Comparison of ENCODE assay signal across 8 mouse cellular contexts in genomic region chr2:25304657-25305541, GRCm38 (mm10). TPM values are rescaled to one million over a fixed set of nuclear protein-coding genes. Genes with fewer than 3 reads are reported as not detected.
DNase-seq lines count a peak whose midpoint lies in the region; ATAC-seq and TF ChIP-seq lines count a peak whose summit lies in the region.

No protein-coding gene starts in this region.

- H3K4me2 ChIP-seq in heart, embryonic 13.5 days, result peak overlapping the region; percentile 80
- H3K4me2 ChIP-seq in limb, embryonic 15.5 days, result peak overlapping the region; percentile 81
- peak overlapping the region; percentile 51 for H3K4me2 ChIP-seq in midbrain, postnatal 0 days (ENCODE audit: low read depth, low read length, poor library complexity, severe bottlenecking)

- no peaks in the 10 kb centered on the region for H3K9me3 ChIP-seq in heart, embryonic 13.5 days
- no peaks in the 10 kb centered on the region for H3K9me3 ChIP-seq in limb, embryonic 15.5 days
- no peaks in the 10 kb centered on the region for H3K9me3 ChIP-seq in midbrain, postnatal 0 days (ENCODE audit: low read length)

- peak overlapping the region; percentile 67 for H3K9ac ChIP-seq in heart, embryonic 13.5 days
- peak overlapping the region; percentile 17 for H3K9ac ChIP-seq in limb, embryonic 15.5 days
- peak overlapping the region; percentile 52 for H3K9ac ChIP-seq in midbrain, postnatal 0 days (replicated peaks; ENCODE audit: low read length, poor library complexity, severe bottlenecking)

- H3K4me1 ChIP-seq in heart, embryonic 13.5 days, result peaks cover 10% of the 10 kb centered on the region
- peaks cover 13% of the 10 kb centered on the region for H3K4me1 ChIP-seq in limb, embryonic 15.5 days
- no peaks in the 10 kb centered on the region for H3K4me1 ChIP-seq in midbrain, postnatal 0 days (ENCODE audit: insufficient read depth, low read length)

- ATAC-seq in heart, embryonic 13.5 days (ENCODE audit: extremely low read depth, insufficient number of reproducible peaks, low FRiP score, low TSS enrichment), result no peak
- peak; percentile 7; the same call in 1 of the 2 replicates for ATAC-seq in limb, embryonic 15.5 days (ENCODE audit: insufficient number of reproducible peaks, low FRiP score, low TSS enrichment, low read depth)
- ATAC-seq in midbrain, postnatal 0 days (ENCODE audit: low FRiP score), result peak; percentile 79

- intact Hi-C loops in left cerebral cortex, adult 2 months (cut with DNase I), result no loop called here

- H3K4me3 ChIP-seq in left cerebral cortex, adult 2 months, result peak overlapping the region; percentile 34
- H3K4me3 ChIP-seq in heart, embryonic 13.5 days, result peak overlapping the region; percentile 54
- H3K4me3 ChIP-seq in limb, embryonic 15.5 days, result peak overlapping the region; percentile 43
- H3K4me3 ChIP-seq in midbrain, postnatal 0 days (ENCODE audit: low read depth, low read length), result peak overlapping the region; percentile 29

- peak overlapping the region; percentile 24; the same call in 1 of the 2 replicates for H3K27ac ChIP-seq in left cerebral cortex, adult 2 months
- no peak overlapping the region for H3K27ac ChIP-seq in heart, embryonic 13.5 days (replicated peaks)
- no peak overlapping the region for H3K27ac ChIP-seq in limb, embryonic 15.5 days
- no peak overlapping the region; the same call in 1 of the 2 replicates for H3K27ac ChIP-seq in midbrain, postnatal 0 days (ENCODE audit: low read depth, low read length)

- no peaks in the 10 kb centered on the region for H3K36me3 ChIP-seq in heart, embryonic 13.5 days
- H3K36me3 ChIP-seq in limb, embryonic 15.5 days, result no peaks in the 10 kb centered on the region
- peaks cover 35% of the 10 kb centered on the region for H3K36me3 ChIP-seq in midbrain, postnatal 0 days (ENCODE audit: insufficient read depth, low read length)

- WGBS in heart, embryonic 13.5 days, result 3% methylated on average over 45 of the region's 45 CpGs
- 3% methylated on average over 43 of the region's 45 CpGs for WGBS in limb, embryonic 15.5 days
- 4% methylated on average over 41 of the region's 45 CpGs for WGBS in midbrain, postnatal 0 days

- DNase-seq in left cerebral cortex, adult 2 months (ENCODE audit: extremely low spot score in 1 of 2, low spot score in 2 of 2), result peak in 1 of 2 experiments; percentile 55
- no peak for DNase-seq in left cerebral cortex, adult 9 months (ENCODE audit: low spot score in 2 of 2)
- peak; percentile 72 for DNase-seq in brain, adult 2 months (ENCODE audit: low read depth, low spot score)
- peak; percentile 61 for DNase-seq in midbrain, postnatal 0 days (ENCODE audit: low spot score)
- no peak for DNase-seq in thymus, postnatal 4 days
- DNase-seq in ovary, adult 18-20 months (ENCODE audit: low spot score), result no peak

- TF ChIP-seq CTCF in left cerebral cortex, adult 2 months (IDR thresholded peaks at IDR 0.05), result no peak
- TF ChIP-seq CTCF in midbrain, postnatal 0 days (IDR thresholded peaks at IDR 0.05), result no peak

- H3K27me3 ChIP-seq in heart, embryonic 13.5 days (replicated peaks), result peaks cover 87% of the 10 kb centered on the region
- peaks cover 67% of the 10 kb centered on the region for H3K27me3 ChIP-seq in limb, embryonic 15.5 days
- H3K27me3 ChIP-seq in midbrain, postnatal 0 days (ENCODE audit: insufficient read depth, low read length), result peaks cover 8% of the 10 kb centered on the region; the same call in 1 of the 2 replicates

RNA-seq across cellular contexts. Expression of gene Grin1, which starts 14.1 kb away (rescaled TPM):
- total RNA-seq in left cerebral cortex, adult 2 months (2021), result 100 to 1,000 TPM; 452 to 457 TPM
- 0.09 and 0.16 TPM in 2 replicates for polyA plus RNA-seq in heart, embryonic 13.5 days (2015; fragmentation: Nextera tagmentation; extraction: Ambion mirVana)
- polyA plus RNA-seq in limb, embryonic 15.5 days (2015; fragmentation: Nextera tagmentation; extraction: Ambion mirVana), result 0.71 and 0.87 TPM in 2 replicates
- 120 and 146 TPM in 2 replicates for total RNA-seq in midbrain, postnatal 0 days (2014; rRNA removed)
- polyA plus RNA-seq in midbrain, postnatal 0 days (2015; fragmentation: Nextera tagmentation; extraction: Ambion mirVana), result 71.5 and 72.3 TPM in 2 replicates

RNA-seq across cellular contexts. Expression of gene Lrrc26, which starts 15.2 kb away (rescaled TPM):
- total RNA-seq in left cerebral cortex, adult 2 months (2021), result not detected
- not detected in 2 replicates for polyA plus RNA-seq in heart, embryonic 13.5 days (2015; fragmentation: Nextera tagmentation; extraction: Ambion mirVana)
- polyA plus RNA-seq in limb, embryonic 15.5 days (2015; fragmentation: Nextera tagmentation; extraction: Ambion mirVana), result 0.61 and 0.92 TPM in 2 replicates
- total RNA-seq in midbrain, postnatal 0 days (2014; rRNA removed), result not detected in 2 replicates
- 0.23 and 0.26 TPM in 2 replicates for polyA plus RNA-seq in midbrain, postnatal 0 days (2015; fragmentation: Nextera tagmentation; extraction: Ambion mirVana)

RNA-seq across cellular contexts. Expression of gene Tmem210, which starts 17.0 kb away (rescaled TPM):
- not detected for total RNA-seq in left cerebral cortex, adult 2 months (2021)
- polyA plus RNA-seq in heart, embryonic 13.5 days (2015; fragmentation: Nextera tagmentation; extraction: Ambion mirVana), result not detected in 2 replicates
- polyA plus RNA-seq in limb, embryonic 15.5 days (2015; fragmentation: Nextera tagmentation; extraction: Ambion mirVana), result not detected in 2 replicates
- not detected in 2 replicates for total RNA-seq in midbrain, postnatal 0 days (2014; rRNA removed)
- polyA plus RNA-seq in midbrain, postnatal 0 days (2015; fragmentation: Nextera tagmentation; extraction: Ambion mirVana), result not detected in 2 replicates

RNA-seq across cellular contexts. Expression of gene Man1b1, which starts 27.2 kb away (rescaled TPM):
- 10 to 100 TPM; 56.0 to 62.4 TPM for total RNA-seq in left cerebral cortex, adult 2 months (2021)
- 28.4 and 31.3 TPM in 2 replicates for polyA plus RNA-seq in heart, embryonic 13.5 days (2015; fragmentation: Nextera tagmentation; extraction: Ambion mirVana)
- 47.0 and 55.8 TPM in 2 replicates for polyA plus RNA-seq in limb, embryonic 15.5 days (2015; fragmentation: Nextera tagmentation; extraction: Ambion mirVana)
- 58.9 and 60.0 TPM in 2 replicates for total RNA-seq in midbrain, postnatal 0 days (2014; rRNA removed)
- 42.2 and 53.1 TPM in 2 replicates for polyA plus RNA-seq in midbrain, postnatal 0 days (2015; fragmentation: Nextera tagmentation; extraction: Ambion mirVana)

RNA-seq across cellular contexts. Expression of gene Anapc2, which starts 32.6 kb away (rescaled TPM):
- 10 to 100 TPM; 87.1 to 90.3 TPM for total RNA-seq in left cerebral cortex, adult 2 months (2021)
- 77.3 and 82.5 TPM in 2 replicates for polyA plus RNA-seq in heart, embryonic 13.5 days (2015; fragmentation: Nextera tagmentation; extraction: Ambion mirVana)
- 136 and 140 TPM in 2 replicates for polyA plus RNA-seq in limb, embryonic 15.5 days (2015; fragmentation: Nextera tagmentation; extraction: Ambion mirVana)
- 35.0 and 39.3 TPM in 2 replicates for total RNA-seq in midbrain, postnatal 0 days (2014; rRNA removed)
- 103 and 107 TPM in 2 replicates for polyA plus RNA-seq in midbrain, postnatal 0 days (2015; fragmentation: Nextera tagmentation; extraction: Ambion mirVana)

Comparison
In these comparisons a context has a peak if more than half of its experiments do, and no peak if none do; other contexts are left out.
1. DNase-seq: peak in brain, adult 2 months (single experiment) and midbrain, postnatal 0 days (single experiment); none in left cerebral cortex, adult 9 months (0 of 2), thymus, postnatal 4 days (single experiment) and ovary, adult 18-20 months (single experiment).
2. H3K9ac ChIP-seq: peak in every context shown above with its lines; median percentile 67 in heart, embryonic 13.5 days; 52 in midbrain, postnatal 0 days; 17 in limb, embryonic 15.5 days.
3. RNA of gene Grin1, which starts 14.1 kb away (polyA plus RNA-seq): 71.5 to 72.3 TPM in midbrain, postnatal 0 days; 0.71 to 0.87 TPM in limb, embryonic 15.5 days and 0.09 to 0.16 TPM in heart, embryonic 13.5 days; every median in the first group is over 10 times any median in the second.
4. Peak in every context shown above with its lines, with median percentiles within 50 percentile points of each other: H3K4me3 ChIP-seq and H3K4me2 ChIP-seq.